Mouse (Mus musculus) left cerebral cortex, adult 8-10 months (tissue): ENCODE measurements at regions not wholly inside any gene's neighbourhood (a gene's known extent, or its start where the extent isn't known, plus 50 kb on each side); places are given as distances from the start of the nearest gene placed in this dataset.
"Not testable (repeated sequence)": the region's sequence is repeated elsewhere in the genome, so short reads cannot be mapped to it uniquely, and the experiment has no call there.

Experiments used
- DNase-seq, 2 experiments: peaks; one replicate each; pipeline ENCODE4 v3.0.0; 2022; ENCODE audit warnings: low spot score in 2 of 2

- DNase-seq, result no peak
These were observed 249.4 kb upstream of the Akr1e1 start for GRCm38 (mm10) chr13:4858341-4858740.

DNA sequence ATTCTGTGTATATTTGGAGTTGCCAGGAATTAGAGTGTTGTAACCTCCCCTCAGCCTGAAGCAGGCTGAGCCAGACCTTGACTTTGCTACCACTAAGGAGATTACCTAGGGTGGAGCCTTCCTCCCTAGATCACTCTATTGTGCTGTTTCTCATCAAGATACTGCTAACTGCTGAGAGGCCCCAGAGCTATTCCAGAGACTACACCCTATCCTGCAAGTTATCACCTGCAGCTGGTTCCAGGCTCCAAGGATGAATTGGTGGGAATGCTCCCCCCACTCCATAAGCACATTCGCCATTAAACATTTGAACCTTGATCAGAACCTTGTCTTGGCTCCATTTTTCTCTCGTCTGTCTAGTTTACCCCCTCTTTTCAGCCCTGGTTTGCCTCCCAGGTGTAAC lies 230.5 kb upstream of the Akr1e1 start:
- DNase-seq, result not testable (repeated sequence)

DNA sequence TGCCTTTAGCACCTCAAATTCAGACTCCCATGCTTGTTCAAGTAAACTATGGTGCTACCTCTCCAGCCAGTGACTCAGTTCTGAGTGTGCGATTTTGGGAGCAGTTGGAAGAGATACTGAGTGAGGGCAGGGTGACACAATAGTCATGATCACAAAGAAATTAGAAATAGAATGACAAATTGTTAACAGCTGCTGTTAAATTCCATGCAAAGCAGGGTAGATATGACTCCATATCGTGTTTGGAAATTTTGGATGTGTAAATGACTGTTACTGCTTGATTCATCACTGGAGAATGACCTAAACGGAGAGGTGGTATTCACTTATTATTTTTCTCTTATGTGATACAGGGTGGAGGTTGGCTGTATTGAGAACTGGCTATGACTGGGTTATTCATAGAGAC lies 217.8 kb upstream of the Akr1e1 start:
- no peak for DNase-seq

GRCm38 (mm10) chr13:4825749-4826148 lies 216.8 kb upstream of the Akr1e1 start:
- DNase-seq, result not testable (repeated sequence)

DNA sequence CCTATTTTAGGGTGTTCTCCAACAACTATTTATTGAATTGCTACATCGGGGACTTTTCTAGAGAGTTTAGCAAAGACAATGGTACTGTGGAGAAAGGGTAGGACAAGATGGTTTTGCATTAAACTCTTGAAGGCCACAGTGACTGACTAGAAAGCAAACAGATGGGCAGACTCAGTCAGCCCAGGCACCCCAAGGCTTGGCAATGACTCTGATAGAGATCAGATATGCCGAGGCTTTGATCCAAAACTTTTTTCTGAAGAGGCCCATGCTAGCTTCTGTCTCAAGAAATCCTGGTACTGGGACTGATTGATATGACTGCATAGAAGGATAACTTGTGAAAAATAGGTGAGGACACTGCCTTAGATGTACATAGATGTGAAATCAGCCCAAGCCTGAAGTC lies 197.9 kb upstream of the Akr1e1 start:
- DNase-seq, result no peak

DNA sequence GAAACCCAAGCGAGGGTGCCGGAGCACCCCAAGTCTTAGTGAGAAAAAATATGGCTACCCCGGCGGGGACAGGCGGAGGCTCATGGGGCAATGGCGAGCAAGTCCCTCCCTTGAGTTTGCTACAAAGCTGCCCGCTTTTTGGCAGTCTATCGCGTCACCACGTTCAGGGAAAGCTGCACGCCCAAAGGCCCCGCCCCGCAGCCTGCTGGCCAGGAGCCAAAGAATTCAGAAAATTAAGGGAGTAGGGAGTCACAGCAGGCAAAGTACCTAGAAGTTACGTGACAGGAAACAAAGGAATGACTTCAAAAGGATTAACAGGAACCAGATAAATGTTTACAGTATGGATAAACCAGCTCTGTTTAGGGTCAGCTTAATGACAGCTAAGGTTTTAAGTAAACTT lies 191.7 kb upstream of the Akr1e1 start:
- no peak for DNase-seq

DNA sequence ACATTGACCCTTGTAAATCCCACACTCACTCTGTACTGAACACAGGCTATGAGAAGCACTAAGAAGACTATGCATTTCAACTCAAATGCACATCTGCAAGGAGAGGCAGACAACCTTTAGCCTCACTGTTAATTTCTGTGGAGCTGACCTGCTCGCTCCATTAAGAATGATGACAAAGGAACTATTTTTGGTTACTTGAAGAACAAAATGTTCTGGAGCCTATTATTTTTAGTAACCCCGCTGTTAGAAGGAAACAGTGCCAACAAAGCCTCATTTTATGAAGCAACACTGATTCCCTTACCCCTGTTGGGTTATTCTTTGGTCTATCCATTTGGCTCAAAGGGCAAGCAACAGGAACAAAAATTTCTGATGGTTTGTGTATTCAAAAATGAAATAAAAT lies 182.2 kb upstream of the Akr1e1 start:
- no peak for DNase-seq

DNA sequence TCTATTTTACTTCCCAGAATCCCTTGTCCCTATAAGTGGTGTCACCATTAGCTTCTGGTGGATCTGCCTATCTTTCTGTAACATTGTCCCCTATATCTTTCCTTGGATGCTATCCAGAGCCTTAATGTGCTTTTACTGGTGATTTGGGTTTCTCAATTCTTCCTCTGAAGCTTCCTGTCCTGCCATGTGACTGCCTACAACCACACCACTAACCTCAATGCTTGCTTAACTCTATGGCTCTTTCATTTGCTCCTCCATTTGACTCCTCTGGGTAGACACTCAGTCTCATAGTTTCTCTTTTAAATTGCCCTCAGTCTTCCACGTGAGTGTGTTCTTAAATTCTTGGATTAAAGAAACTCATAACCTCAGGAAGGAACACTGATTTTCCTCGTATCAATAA lies 181.4 kb upstream of the Akr1e1 start:
- no peak for DNase-seq

DNA sequence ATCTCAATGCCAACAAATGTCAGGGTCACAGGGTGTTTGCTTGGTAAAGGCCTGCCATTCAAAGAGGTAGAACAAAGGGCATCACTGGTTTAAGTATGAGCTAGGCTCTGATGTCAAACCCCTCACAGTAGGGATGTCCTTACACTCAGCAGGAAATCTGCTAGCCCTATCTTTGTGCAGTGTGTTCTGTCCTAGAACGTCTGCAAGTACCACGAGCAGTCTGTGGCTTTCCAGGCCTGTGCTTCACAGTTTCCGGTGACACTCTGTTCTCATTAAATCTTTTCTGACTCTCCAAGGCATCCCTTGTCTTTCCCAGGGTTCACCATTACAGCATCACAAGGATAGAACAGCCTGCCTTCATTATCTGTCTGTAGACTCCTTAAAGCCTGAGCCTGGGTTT lies 174.3 kb upstream of the Akr1e1 start:
- no peak for DNase-seq

- not testable (repeated sequence) for DNase-seq
These were observed 169.4 kb upstream of the Akr1e1 start for GRCm38 (mm10) chr13:4778264-4778823.

DNA sequence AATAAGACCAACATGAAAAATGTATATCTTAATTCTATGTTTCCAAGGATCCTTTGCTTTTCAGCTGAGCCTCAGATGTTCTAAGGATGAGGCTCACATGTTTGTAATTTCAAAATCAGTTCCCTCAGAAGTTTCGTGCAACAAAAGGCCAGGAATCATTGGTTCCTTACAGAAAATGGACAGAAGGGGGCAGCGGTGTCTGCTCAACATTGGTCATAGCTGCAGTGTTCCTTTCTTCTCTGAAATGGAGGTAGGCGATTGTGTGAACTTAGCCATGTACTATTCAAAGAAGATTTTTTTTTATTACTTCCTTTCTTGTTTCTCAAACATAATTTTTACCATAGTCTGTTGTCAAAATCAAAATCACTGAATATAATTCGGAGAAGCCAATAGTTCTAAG lies 167.9 kb upstream of the Akr1e1 start:
- DNase-seq, result no peak

DNA sequence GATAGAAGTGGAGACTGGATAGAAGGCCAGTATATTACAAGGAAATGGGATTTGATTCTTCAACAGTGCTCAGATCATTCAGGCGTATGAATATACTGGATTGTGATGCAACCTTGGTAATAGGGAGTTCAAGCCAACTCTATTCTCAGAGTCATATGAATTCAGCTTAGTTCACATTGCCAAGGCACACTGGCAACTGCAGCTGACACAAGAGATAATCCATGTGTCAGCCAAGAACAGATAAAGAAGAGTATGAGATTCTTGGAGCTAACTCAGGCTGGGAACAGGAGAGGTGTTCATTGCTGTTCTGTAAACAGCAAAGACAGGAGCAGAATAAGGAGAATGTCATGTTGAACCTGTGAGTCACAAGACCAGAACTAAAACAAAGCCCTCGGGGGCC lies 163.3 kb upstream of the Akr1e1 start:
- no peak for DNase-seq

GRCm38 (mm10) chr13:4771120-4772075 lies 162.4 kb upstream of the Akr1e1 start:
- peak; percentile 28 to 84 for DNase-seq

DNA sequence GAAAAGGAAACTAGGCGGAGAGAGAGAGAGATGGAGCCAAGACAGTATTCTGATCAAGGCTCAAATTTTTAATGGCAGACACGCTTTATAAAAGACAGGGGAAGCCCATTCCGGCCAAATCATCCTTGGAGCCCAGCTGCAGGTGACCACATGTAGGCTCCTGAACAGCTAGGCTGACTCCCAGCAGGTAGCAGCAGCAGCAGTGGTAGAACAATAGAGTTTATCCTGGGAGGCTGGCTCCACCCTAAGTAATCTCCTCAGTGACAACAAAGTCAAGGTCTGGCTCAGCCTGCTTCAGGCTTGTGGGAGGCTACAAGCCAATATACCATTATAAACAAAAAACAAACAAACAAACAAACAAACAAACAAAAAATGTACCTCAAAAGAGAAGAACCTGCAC lies 151.0 kb upstream of the Akr1e1 start:
- DNase-seq, result no peak

DNA sequence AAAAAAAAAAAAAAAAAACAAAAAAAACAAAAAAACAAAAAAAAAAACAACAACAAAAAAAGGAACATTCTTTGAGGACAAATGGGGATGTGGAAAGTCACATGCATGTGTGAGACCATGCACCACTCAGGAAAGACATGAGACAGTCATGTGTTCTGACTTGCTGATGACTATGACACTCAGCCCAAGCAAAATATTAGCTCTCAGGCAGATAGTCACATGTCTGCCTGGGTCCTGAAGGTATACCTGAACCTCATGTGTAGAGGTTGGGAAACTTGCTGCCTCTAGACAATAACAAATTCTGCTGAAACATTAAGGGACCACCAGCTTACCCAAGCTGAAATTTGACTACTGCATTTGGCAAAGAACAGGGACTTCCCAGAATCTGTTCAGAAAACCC lies 147.6 kb upstream of the Akr1e1 start:
- DNase-seq, result no peak

GRCm38 (mm10) chr13:4742930-4743329 lies 134.0 kb upstream of the Akr1e1 start:
- DNase-seq, result no peak

DNA sequence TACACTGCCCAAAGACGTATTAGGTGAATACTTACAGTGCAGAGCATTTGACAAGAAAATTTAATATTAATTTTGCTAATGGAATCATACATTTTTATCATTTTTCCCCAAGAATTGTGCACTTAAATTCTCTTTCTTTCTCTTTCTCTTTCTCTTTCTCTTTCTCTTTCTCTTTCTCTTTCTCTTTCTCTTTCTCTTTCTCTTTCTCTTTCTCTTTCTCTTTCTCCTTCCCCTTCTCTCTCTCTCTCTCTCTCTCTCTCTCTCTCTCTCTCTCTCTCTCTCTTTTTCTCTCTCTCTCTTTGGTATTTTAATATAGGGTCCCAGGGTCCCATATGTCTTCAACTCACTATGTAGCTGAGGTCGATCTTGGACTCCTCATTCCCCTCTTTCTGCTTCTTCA lies 107.3 kb upstream of the Akr1e1 start:
- DNase-seq, result not testable (repeated sequence)

DNA sequence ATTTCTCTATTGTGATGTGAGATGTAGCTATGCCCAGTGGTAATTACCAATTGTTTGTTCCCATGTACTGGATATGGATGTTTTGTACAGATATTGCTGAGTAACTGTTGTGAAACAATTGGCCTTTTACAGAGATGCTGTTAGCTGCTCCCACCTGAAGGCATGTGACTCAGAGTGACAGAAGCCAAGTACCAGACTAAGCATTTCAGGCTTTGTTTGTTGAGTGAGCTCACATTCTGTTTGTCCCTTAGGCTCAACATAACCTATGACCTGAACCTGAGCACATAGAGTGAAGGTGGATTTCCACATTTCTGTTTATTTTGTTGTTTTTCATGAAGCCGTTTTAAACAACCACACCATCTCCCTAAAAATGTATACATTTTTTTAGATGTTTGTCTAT lies 105.8 kb upstream of the Akr1e1 start:
- DNase-seq, result no peak

DNA sequence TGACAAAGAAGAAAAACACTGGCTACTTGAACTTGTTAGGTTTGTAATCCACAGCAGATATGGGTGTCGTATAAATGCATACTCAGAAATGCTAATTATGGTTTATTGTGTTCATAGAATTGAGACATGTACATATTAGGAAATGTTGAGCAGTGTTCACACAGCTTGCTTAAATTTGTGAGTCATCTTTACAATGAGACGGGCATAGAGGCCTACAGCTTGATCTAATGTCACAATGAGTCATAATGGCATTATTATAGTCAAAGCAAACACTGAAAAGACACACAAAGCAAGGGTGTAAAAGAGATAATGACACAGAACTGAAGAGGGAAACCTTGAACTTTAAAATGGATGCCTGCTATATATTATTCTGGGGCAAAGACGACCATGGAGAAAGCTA lies 103.7 kb upstream of the Akr1e1 start:
- no peak for DNase-seq

DNA sequence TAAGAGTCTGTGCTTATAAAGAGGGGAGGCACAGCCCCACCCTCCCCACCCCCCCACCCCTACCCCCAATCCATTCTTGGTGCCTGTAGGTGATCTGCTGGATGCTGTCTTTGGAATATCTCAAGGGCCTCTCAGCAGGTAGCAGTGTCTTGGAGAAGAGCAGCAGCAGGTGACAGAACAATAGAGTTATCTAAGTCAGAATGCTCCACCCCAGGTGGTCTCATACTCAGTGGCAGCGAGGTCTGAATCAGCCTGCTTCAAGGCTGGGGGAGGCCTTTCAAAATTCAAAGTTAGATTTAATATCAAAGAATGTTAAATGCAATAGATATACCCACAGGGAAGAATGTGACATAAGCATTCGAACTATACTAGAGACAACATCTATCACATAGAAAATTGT lies 90.6 kb upstream of the Akr1e1 start:
- DNase-seq, result not testable (repeated sequence)

- peak in 1 of 2 experiments; percentile 16 for DNase-seq
These were observed 57.6 kb upstream of the Akr1e1 start for GRCm38 (mm10) chr13:4666375-4667140.

- DNase-seq, result no peak
These were observed 54.4 kb upstream of the Akr1e1 start for GRCm38 (mm10) chr13:4663390-4663789.
